Mouse (Mus musculus) spleen, adult 2 months (tissue): Measurements from ENCODE around the gene Inpp5e. TPM values are rescaled to one million over a fixed set of nuclear protein-coding genes. Genes with fewer than 3 reads are reported as not detected.
A peak's percentile ranks its signal among the peaks of the same experiment; 100 is the strongest.

Source experiments
- DNase-seq, 2 experiments: peaks; one replicate each; pipeline versions ENCODE4 v3.0.0 to v3.0.0-alpha.2; 2012 to 2021; ENCODE audit warnings: low spot score in 2 of 2, low read depth in 1 of 2
- H3K27ac ChIP-seq: fragments of 200-500 bp; 2 replicates; pipeline ENCODE4 v1.5.1; 2012; ENCODE audit warnings: low read length, inconsistent platforms; ENCODE audit not compliant: insufficient read depth
- H3K27me3 ChIP-seq: fragments of 200-500 bp; 2 replicates; pipeline ENCODE4 v1.6.1; 2012; ENCODE audit warnings: mild to moderate bottlenecking, moderate library complexity, low read length, inconsistent platforms; ENCODE audit not compliant: control insufficient read depth, insufficient read depth
- H3K36me3 ChIP-seq: fragments of 200-500 bp; 2 replicates; pipeline ENCODE4 v1.6.1; 2012; ENCODE audit warnings: mild to moderate bottlenecking, low read length, inconsistent platforms; ENCODE audit not compliant: control insufficient read depth, insufficient read depth
- H3K4me1 ChIP-seq: fragments of 200-500 bp; 2 replicates; pipeline ENCODE4 v1.6.1; 2011; ENCODE audit warnings: inconsistent platforms; ENCODE audit not compliant: control insufficient read depth, insufficient read depth, insufficient read length
- H3K4me3 ChIP-seq: fragments of 200-500 bp; 2 replicates; pipeline ENCODE4 v1.5.1; 2011; ENCODE audit warnings: mild to moderate bottlenecking, inconsistent platforms; ENCODE audit not compliant: insufficient read depth, insufficient read length; ENCODE audit errors: extremely low read depth
- CTCF ChIP-seq: fragments of 200-500 bp; IDR thresholded peaks from 2 replicates; pipeline ENCODE4 v1.5.1; 2011; ENCODE audit warnings: mild to moderate bottlenecking, inconsistent platforms; ENCODE audit not compliant: insufficient read depth, insufficient read length, insufficient replicate concordance; ENCODE audit errors: extremely low read depth
- POLR2A ChIP-seq: fragments of 200-500 bp; IDR thresholded peaks from 2 replicates; pipeline ENCODE4 v1.6.1; 2011; ENCODE audit warnings: low read depth, low read length, inconsistent platforms
- WGBS: fragments of 180-500 bp; shearing (Covaris S2); methylation state at CpG from one replicate; pipeline ENCODE4 v1.1.7; 2018; 5-methylcytosine and 5-hydroxymethylcytosine counted together
- polyA plus RNA-seq: library from polyadenylated mRNA; depleted of rRNA; stranded (reverse); fragments of >200 nt; gene quantifications from 2 replicates; pipeline ENCODE4 v1.2.3, GENCODE M21; 2012

The Inpp5e gene
- polyA plus RNA-seq, 1 experiment: 22.8 TPM

- no peak for DNase-seq
- H3K4me1 ChIP-seq: no peaks in the 10 kb centered on the region
- WGBS: 94% methylated on average over 1 of the region's 1 CpGs
- no peak overlapping the region for H3K4me3 ChIP-seq
- no peaks in the 10 kb centered on the region for H3K27me3 ChIP-seq
- TF ChIP-seq CTCF (no peak), POLR2A (no peak)
- H3K36me3 ChIP-seq: peaks cover 26% of the 10 kb centered on the region
- H3K27ac ChIP-seq: no peak overlapping the region
Measured at GRCm38 (mm10) chr2:26402265-26402664, 6.7 kb downstream of the Inpp5e start.

- Histone ChIP-seq H3K27ac (no peak overlapping the region), H3K27me3 (no peaks in the 10 kb centered on the region), H3K4me1 (no peaks in the 10 kb centered on the region), H3K4me3 (no peak overlapping the region), H3K36me3 (peaks cover 31% of the 10 kb centered on the region)
- no peak for DNase-seq
- TF ChIP-seq CTCF: no peak
- TF ChIP-seq POLR2A: no peak
- 91% methylated on average over 4 of the region's 4 CpGs for WGBS
Measured at GRCm38 (mm10) chr2:26401023-26401422, 8.0 kb downstream of the Inpp5e start.

- TF ChIP-seq CTCF: no peak
- no peak for TF ChIP-seq POLR2A
- 89% methylated on average over 5 of the region's 5 CpGs for WGBS
- Histone ChIP-seq H3K4me1 (no peaks in the 10 kb centered on the region), H3K4me3 (no peak overlapping the region), H3K36me3 (peaks cover 35% of the 10 kb centered on the region), H3K27ac (no peak overlapping the region), H3K27me3 (no peaks in the 10 kb centered on the region)
- DNase-seq: no peak
Measured at GRCm38 (mm10) chr2:26400296-26400695, 8.7 kb downstream of the Inpp5e start.

- H3K27me3 ChIP-seq: no peaks in the 10 kb centered on the region
- H3K4me3 ChIP-seq: no peak overlapping the region
- no peaks in the 10 kb centered on the region for H3K4me1 ChIP-seq
- WGBS: 88% methylated on average over 5 of the region's 5 CpGs
- no peak overlapping the region for H3K27ac ChIP-seq
- TF ChIP-seq CTCF (no peak), POLR2A (no peak)
- H3K36me3 ChIP-seq: peaks cover 41% of the 10 kb centered on the region
- no peak for DNase-seq
Measured at GRCm38 (mm10) chr2:26399647-26400046, 9.4 kb downstream of the Inpp5e start.

GRCm38 (mm10) chr2:26398978-26399377, 10.0 kb downstream of the Inpp5e start:
- Histone ChIP-seq H3K36me3 (peaks cover 45% of the 10 kb centered on the region), H3K4me1 (no peaks in the 10 kb centered on the region), H3K27ac (no peak overlapping the region), H3K27me3 (no peaks in the 10 kb centered on the region), H3K4me3 (no peak overlapping the region)
- 93% methylated on average over 8 of the region's 8 CpGs for WGBS
- no peak for TF ChIP-seq POLR2A
- TF ChIP-seq CTCF: no peak
- no peak for DNase-seq

- WGBS: 91% methylated on average over 6 of the region's 6 CpGs
- no peak for DNase-seq
- Histone ChIP-seq H3K27ac (no peak overlapping the region), H3K4me1 (peaks cover 6% of the 10 kb centered on the region), H3K36me3 (peaks cover 45% of the 10 kb centered on the region), H3K27me3 (no peaks in the 10 kb centered on the region), H3K4me3 (no peak overlapping the region)
- TF ChIP-seq POLR2A (no peak), CTCF (no peak)
Measured at GRCm38 (mm10) chr2:26391617-26392016, 17.4 kb downstream of the Inpp5e start.

GRCm38 (mm10) chr2:26390954-26391353, 18.0 kb downstream of the Inpp5e start:
- Histone ChIP-seq H3K36me3 (peaks cover 49% of the 10 kb centered on the region), H3K27me3 (no peaks in the 10 kb centered on the region), H3K4me1 (peaks cover 6% of the 10 kb centered on the region), H3K27ac (no peak overlapping the region), H3K4me3 (no peak overlapping the region)
- DNase-seq: no peak
- 67% methylated on average over 3 of the region's 3 CpGs for WGBS
- no peak for TF ChIP-seq POLR2A
- no peak for TF ChIP-seq CTCF

- Histone ChIP-seq H3K4me1 (peaks cover 6% of the 10 kb centered on the region), H3K4me3 (peak within 1 kb of the TSS; percentile 84), H3K27me3 (no peaks in the 10 kb centered on the region), H3K36me3 (peaks cover 47% of the 10 kb centered on the region), H3K27ac (peak within 1 kb of the TSS; percentile 76)
- WGBS: 2% methylated on average over 60 of the region's 60 CpGs
- DNase-seq: peak; percentile 56 to 78
- TF ChIP-seq CTCF (no peak), POLR2A (peak; percentile 77)
Measured at GRCm38 (mm10) chr2:26389154-26389690, 19.8 kb downstream of the Inpp5e start, which contains the start of the genes Entr1 and Pmpca. Gene Entr1 (minus strand): TSS chr2:26389316. Gene Pmpca (plus strand): TSS chr2:26389339.
